Comparison of ENCODE assay signal across 8 mouse cellular contexts in the genomic region with DNA sequence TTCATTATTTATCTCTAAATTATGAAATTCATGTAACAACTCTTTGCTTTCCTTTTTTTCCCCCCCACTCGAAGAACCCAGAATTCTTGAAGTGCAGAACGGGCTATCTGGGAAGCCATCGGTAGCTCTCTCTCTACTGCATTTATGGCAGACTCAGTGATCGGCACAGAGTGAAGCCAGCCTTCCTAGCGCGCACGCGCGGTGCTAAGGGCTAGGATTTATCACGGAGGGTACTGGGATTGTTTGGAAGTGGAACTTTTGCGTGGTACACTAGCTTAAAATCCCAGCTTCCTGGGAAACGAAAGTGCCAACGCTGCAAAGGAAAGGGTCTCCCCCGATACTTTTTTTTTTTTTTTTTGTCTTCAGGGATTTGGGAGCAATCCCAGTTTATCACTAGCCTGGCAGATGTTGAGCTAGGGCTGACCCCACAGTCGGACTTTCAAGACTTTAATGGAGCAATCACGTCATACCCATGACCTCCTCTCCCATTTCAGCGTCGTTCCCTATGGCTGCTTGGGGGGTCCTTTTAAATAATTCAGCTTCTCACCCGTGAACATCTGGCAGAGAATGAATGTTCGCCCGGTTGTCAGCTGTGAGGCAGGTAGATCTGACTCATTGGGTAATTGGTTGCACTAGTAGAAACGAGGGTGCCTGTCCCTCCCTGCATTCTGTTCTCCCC.
DNase-seq lines count a peak whose midpoint lies in the region; ATAC-seq and TF ChIP-seq lines count a peak whose summit lies in the region.

No protein-coding gene starts in this region.

- no peak overlapping the region for H3K27ac ChIP-seq in gastrocnemius, adult 2 months
- no peak overlapping the region for H3K27ac ChIP-seq in neural tube, embryonic 15.5 days (replicated peaks)

- no peak for TF ChIP-seq CTCF in gastrocnemius, adult 2 months (IDR thresholded peaks at IDR 0.05)

- intact Hi-C loops in gastrocnemius, adult 2 months (cut with DNase I): no loop called here
- intact Hi-C loops in gastrocnemius, postnatal 36 days (cut with DNase I): no loop called here
- intact Hi-C loops in heart, postnatal 10 days (cut with DNase I): no loop called here

- no peak overlapping the region for H3K9ac ChIP-seq in neural tube, embryonic 15.5 days (replicated peaks)

- WGBS in neural tube, embryonic 15.5 days: 21% methylated on average over 22 of the region's 22 CpGs

- H3K4me2 ChIP-seq in neural tube, embryonic 15.5 days: peak overlapping the region; percentile 44

- no peaks in the 10 kb centered on the region for H3K36me3 ChIP-seq in neural tube, embryonic 15.5 days

- no peak for ATAC-seq in neural tube, embryonic 15.5 days (ENCODE audit: low FRiP score)

- H3K4me1 ChIP-seq in neural tube, embryonic 15.5 days: peaks cover 21% of the 10 kb centered on the region

- H3K4me3 ChIP-seq in gastrocnemius, adult 2 months: peak overlapping the region; percentile 68
- H3K4me3 ChIP-seq in neural tube, embryonic 15.5 days (replicated peaks): peak overlapping the region; percentile 15; the same call in 1 of the 2 replicates

- no peaks in the 10 kb centered on the region for H3K9me3 ChIP-seq in neural tube, embryonic 15.5 days (replicated peaks)

- DNase-seq in gastrocnemius, adult 2 months: peak; percentile 65
- DNase-seq in gastrocnemius, postnatal 36 days: no peak
- DNase-seq in adrenal gland, postnatal 10 days: peak; percentile 49
- DNase-seq in heart, postnatal 10 days: peak; percentile 12 to 19
- DNase-seq in kidney, postnatal 4 days: peak; percentile 51 to 62
- DNase-seq in thymus, adult 18-20 months: no peak
- no peak for DNase-seq in layer of hippocampus, postnatal 14 days (ENCODE audit: low spot score in 2 of 2)

- peaks cover 33% of the 10 kb centered on the region for H3K27me3 ChIP-seq in neural tube, embryonic 15.5 days (replicated peaks)

Comparison
In these comparisons a context has a peak if more than half of its experiments do, and no peak if none do; other contexts are left out.
1. DNase-seq: peak in gastrocnemius, adult 2 months (single experiment), adrenal gland, postnatal 10 days (single experiment), heart, postnatal 10 days (2 of 2) and kidney, postnatal 4 days (2 of 2); none in gastrocnemius, postnatal 36 days (0 of 2), thymus, adult 18-20 months (0 of 2) and layer of hippocampus, postnatal 14 days (0 of 2).